Mouse (Mus musculus) spleen, postnatal 4 days (tissue): ENCODE measurements around the gene Vav2.

ENCODE experiments used
- DNase-seq, 2 experiments: peaks; one replicate each; pipeline ENCODE4 v3.0.0; 2022; ENCODE audit warnings: low spot score in 2 of 2

The Vav2 gene

DNA sequence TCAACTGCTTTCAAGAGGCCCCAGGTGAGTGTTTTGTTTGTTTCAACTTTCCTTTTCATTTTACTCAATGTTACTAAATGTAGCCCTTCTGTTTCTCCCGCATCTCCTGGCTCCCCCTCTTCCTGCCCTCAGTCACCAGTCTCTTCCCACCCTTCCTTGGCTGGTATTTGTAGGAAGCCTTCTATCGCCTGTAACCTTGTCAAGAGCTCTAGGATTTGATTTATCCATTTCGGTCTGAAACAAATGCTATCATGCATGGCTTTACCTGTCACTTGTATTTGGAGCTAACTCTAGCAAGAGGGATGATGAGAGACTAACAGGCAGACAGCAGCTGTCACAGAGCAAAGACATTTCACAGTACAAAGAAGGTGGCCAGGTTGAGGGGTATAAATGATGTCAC lies 18.6 kb downstream of the Vav2 start:
- no peak for DNase-seq

GRCm38 (mm10) chr2:27406928-27407327 lies 19.9 kb downstream of the Vav2 start:
- no peak for DNase-seq

GRCm38 (mm10) chr2:27405094-27405884 lies 21.5 kb downstream of the Vav2 start:
- no peak for DNase-seq

- DNase-seq: no peak
Measured at GRCm38 (mm10) chr2:27404375-27405093, 22.3 kb downstream of the Vav2 start.

DNA sequence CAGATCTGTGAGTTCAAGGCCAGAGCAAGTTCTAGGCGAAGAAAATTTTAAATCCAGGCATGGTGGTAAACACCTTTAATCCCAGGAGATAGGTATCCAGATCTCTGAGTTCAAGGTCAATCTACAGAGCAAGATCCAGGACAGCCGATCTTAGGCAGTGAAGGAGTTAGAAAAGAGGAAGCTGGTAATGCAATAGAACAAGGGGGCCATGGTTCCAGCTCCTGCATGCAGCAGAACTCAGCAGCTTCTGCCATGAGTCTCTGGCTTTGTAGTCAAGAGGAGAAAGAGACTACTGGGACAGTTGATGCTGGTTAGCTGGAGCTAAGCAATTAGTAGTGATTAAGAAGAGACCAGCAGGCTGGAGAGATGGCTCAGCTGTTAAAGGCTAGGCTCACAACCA lies 25.3 kb downstream of the Vav2 start:
- no peak for DNase-seq

- DNase-seq: no peak
Measured at GRCm38 (mm10) chr2:27400083-27400482, 26.8 kb downstream of the Vav2 start.

DNA sequence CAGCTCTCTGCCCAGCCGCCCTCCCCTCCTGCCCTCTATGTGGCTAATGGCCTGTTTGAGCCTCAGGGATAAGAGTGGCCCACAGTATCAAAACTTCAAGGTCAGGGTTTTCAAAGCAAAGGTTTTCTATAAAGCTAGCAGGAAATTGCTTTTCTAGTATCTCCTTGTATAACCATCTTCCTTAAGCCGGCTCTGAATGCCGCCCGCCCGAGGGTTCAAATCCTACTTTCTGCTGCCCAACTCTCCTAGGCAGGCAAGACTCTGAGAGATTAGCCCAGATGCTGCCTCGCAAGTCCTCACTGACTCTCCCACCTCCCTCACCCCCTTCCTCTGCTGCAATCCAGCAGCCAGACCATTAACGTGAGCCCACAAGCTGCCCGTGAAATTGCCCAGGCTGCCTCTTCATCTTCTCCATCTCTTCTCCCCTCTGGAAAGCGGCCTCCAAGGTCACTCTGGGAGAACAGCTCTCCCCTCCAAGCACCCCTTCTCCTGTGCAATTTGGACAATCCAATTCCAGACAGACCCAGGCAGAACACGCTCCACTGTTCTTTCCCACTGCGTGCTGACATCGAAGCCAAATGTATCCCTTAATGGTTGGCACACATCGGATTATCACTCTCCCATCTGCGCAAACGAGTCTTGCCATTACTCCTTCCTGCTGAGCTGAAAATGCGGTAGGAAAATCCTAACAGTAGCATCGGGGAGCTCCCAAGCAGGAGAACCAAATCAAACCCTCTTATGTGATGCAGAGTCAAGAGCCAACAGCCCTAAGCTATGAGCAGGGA lies 30.0 kb downstream of the Vav2 start:
- no peak for DNase-seq

GRCm38 (mm10) chr2:27394158-27394832 lies 32.5 kb downstream of the Vav2 start:
- DNase-seq: no peak

GRCm38 (mm10) chr2:27392278-27392677 lies 34.6 kb downstream of the Vav2 start:
- no peak for DNase-seq

DNA sequence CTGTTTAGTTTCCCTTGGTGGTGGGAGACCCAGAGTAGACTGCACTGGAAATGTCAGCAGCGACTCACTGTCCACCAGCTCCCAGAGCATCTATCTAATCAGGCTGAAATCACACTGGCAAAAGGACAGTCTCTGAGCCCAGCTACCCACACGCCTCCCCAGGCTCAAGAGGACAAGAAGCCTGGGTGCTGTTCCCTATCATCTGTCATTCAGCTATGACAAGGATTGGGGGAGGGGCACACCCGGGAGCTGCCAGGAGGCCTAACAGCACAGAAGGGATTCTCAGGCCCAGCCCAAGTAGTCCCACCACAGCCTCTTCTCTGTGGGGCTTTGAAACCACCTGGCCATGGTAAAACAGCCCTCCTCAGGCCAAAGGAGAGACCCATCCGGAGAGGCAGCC lies 36.1 kb downstream of the Vav2 start:
- DNase-seq: no peak

DNA sequence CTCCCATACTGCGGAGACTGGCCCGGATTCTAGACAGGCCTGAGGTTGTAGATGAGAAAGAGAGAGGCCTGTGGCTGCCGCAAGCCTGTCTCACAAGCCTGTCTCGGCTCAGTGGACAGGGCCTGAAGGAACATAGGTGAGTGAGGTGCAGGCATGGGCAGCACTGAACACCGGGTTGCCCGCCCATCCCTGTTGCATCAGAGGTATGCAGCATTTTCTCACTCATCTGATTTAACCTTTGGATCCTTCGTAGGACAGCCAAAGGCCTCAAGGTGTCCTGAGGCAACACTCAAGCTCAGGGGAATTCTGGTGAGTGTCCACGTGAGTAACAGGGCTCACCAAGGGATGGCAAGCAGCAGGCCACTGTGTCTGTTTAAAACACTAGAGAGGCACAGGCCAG lies 36.5 kb downstream of the Vav2 start:
- no peak for DNase-seq

DNA sequence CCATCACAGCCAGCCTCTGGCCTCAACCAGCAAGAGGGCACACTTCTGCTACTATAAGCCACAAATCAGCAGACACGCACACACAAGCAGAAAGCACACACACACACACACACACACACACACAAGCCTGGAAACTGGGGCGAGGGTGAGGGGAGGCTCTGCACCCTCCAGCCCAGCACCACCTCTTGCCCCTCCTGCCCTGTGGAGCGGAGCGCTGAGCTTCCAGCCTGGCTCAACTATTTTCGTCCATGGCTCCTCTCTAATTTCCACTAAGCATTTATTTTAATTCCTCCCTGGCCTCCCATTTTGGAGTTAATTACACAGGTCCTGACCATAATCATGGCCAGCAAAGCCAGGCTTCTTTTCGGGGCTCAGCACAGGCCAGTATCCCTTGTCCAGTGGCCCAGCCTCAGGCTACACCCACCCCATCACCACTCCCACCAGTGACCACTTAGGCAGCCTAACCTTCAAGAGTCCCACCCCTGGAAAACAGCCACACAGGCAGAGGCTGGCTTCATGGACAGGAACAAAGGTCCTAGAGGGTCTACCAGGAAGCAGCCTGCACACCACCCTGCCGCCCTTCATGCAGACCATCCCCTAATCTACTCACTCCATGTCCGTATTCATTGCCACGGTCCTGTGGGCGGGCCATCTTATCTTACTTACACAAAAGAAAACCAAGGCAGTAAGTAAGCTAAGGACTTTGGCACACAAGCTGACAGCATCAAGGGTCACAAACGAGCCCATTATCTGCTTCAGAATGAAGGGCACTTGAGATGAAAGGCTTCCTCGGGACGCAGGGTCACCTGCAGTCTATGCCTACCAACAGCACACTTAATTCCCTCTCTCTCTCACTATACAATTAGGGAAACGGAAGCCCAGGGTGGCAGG lies 37.3 kb downstream of the Vav2 start:
- DNase-seq: no peak

DNA sequence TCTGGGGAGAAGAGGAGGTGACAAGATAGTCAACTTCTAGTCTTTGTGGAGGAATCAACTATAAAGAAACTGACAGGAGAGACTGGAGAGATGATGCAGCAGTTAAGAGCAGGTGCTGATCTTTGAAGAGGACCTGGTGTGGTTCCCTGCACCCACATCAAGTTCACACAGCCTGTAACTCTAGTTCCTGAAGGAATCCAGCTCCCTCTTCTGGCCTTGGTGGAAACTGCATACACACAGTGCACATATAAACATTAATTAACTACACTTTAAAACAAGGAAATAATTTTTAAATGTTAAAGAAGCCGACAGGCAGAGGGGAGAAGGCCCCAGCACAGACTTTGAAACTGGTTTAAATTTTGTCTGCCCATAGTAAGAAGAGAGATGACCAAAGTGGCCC lies 39.6 kb downstream of the Vav2 start:
- no peak for DNase-seq

- no peak for DNase-seq
Measured at GRCm38 (mm10) chr2:27381698-27382097, 45.1 kb downstream of the Vav2 start.

DNA sequence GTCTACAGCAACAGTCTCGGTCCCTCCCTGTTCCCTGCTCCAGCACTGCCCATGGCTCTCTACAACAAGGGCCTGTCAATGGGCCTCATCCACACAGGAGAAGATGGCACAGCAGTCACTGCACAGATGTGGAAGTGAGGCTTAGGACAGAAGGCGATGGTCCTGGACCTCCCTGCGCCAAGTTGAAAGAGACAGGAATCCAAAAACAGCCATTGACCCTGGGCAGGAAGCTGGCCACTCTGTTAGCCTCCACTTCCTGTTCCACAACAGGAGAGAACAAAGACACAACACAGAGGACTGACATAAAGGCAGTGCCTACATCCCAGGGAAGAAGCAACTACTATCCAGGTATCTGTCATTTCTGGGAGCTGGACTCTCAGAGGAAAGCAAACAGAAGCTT lies 45.6 kb downstream of the Vav2 start:
- DNase-seq: no peak

- no peak for DNase-seq
Measured at GRCm38 (mm10) chr2:27377876-27378275, 49.0 kb downstream of the Vav2 start.

- no peak for DNase-seq
Measured at GRCm38 (mm10) chr2:27377164-27377563, 49.7 kb downstream of the Vav2 start.

GRCm38 (mm10) chr2:27375141-27375540 lies 51.7 kb downstream of the Vav2 start:
- no peak for DNase-seq

- DNase-seq: no peak
Measured at GRCm38 (mm10) chr2:27373349-27373748, 53.5 kb downstream of the Vav2 start.

DNA sequence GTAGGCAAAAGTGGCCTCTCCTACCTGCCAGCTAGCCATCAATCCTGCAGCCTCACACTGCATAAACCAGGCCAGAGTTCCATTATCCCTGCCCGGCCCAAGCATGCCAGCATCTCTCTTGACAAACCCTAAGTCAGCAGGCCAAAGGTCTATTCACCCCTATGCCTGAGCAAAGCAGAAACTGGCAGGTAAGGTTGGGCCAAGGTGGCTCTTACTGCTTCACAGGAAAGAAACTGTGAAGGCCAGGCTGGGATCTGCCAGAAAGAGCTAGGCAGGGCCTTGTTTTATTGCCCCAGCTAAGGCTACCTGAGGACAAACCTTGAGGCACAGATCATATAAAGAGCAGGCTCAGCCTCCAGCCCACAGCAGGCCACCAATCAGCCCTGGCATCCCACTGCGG lies 55.4 kb downstream of the Vav2 start:
- no peak for DNase-seq

DNA sequence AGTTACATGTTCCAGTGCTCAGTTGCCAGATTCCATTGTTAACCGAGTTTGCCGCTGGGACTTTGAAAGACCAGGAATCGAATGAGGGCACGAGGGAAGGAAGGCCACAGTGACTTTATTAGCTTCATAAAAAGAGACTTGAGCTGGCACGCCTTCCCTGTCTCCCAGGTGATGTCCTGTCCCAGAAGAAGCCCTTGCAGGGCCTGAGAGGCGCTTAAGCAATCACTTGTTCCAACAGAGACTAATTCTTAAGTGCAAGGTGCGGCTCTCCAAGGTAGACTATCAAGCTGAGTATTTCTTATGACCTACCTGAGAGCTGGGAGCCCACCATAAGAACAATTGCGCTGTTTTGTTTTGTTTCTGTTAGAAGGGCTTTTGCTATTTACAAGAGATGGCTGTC lies 57.9 kb downstream of the Vav2 start:
- DNase-seq: no peak
